Mouse (Mus musculus): Measurements from ENCODE around the gene Kalrn. TPM values are rescaled to one million over a fixed set of nuclear protein-coding genes. Genes with fewer than 3 reads are reported as not detected.

The Kalrn gene
- total RNA-seq, 2 experiments from 2014 or later: 0.94 TPM; not detected in 1

DNA sequence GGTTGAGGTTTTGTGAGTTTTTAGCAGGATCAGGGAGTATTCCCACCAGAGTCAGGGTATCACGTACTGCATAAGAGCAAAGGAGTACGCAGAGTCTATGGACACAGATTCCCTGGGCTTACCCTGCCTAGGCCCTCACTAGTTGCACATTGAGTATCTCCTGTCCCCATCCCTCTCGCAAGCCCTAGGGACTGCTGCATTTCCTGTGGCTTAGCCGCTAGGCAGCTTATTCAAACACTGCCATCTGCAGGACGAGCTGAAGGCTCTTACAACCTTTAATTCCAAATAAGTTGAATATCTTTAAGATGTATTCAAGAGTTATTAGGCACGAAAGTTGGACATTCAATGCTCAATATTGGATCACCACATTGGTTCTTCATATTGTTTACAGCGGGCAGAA, 283.7 kb downstream of the Kalrn start:
- no peak for ATAC-seq (replicated peaks; ENCODE audit: low FRiP score, poor library complexity, severe bottlenecking)

DNA sequence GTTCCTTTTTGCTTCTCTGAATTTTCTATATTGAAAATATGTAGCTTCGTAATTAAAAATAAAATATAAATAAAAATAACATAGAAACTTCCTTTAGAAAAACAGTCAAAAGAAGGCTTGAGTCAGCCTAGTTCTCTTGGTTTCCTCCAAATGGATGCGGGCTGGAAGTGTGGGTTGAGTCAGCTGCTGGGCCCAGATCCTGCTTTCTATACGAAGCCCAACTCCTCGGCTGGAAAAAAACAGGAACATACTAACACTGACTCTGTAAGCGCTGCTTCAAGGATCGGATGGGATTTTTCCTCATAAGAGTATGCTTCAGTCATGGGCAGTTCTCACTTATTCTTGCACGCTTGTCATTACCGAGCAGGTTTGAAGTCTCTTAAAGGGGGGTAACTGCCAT, 291.3 kb downstream of the Kalrn start:
- no peak for ATAC-seq (replicated peaks; ENCODE audit: low FRiP score, poor library complexity, severe bottlenecking)

DNA sequence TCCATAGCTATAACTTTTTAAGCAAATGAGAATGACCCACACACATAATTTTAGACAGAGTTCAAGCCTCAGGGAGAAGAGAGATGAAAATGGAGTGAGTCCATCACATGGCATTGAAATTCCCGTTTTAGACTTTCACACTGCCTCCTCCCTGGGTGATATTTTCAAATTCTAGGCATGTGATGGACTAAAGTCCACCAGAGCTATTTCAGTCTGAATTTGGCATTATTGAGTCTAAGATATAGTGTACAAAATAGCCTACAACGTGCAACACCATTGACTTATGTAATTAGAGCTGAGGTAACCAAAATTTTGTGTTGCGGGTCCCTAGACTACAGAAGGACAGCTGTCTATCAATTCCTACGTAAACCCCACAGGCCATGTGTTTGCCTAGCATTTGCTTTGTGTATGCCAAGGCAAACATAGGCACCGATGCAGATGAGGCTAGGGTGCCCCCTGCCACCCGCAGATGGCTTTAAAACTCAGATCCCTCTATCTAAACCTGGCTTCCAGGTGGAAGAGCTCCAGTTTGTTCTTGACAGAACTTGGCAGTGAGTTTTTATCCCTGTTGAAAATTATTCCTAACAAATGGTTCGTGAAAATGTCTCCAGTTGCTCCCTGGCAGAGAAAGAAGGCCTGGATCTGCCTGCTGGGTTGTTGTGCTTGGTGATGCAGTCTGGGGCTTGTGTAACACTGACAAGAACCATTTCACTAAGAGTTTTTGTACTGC, 293.5 kb downstream of the Kalrn start:
- ATAC-seq (replicated peaks; ENCODE audit: low FRiP score, poor library complexity, severe bottlenecking): no peak

DNA sequence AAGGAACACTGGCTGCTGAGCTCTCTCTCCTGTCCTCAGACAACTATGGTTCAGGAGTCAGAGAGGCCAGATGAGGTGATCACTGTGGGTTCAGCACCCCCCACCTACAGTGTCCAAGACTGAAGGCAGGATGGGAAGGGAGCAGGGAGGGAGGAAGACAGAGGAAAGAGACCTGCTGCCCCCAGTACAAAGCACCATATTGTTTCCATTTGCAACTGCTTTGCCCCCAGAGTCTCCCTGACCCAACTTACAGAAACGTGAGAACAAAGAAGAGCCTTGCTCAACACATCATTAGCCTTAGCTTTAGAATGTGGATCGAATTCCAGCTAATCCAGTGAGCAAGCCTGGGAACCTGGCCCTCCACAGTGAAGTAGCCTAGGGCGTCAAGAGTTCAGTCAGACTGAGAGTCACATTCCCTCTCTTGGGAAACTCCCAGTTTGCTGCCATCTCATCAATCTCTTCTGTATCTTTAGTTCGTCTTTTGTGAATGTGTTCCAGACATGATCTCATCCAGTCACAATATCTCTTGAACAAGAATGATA, 295.0 kb downstream of the Kalrn start:
- ATAC-seq (replicated peaks; ENCODE audit: low FRiP score, poor library complexity, severe bottlenecking): no peak

DNA sequence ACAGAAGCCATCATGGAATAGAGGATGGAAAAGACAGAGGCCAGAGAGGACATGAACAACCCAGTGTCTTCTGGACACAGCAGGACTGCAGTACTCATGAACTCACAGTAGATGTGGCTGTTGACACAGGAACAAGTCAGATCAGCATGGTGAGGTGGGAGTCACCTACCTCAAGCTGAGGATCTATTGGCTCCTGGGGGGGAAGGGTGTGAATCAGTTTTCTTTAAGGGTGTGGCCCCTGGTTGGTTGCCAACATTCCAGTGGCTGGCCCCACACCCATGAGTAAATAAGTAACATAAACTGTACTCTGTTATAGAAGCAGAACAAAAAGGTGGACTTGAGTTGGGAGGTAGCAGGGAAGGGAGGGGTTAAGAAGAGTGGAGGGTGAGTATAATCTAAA, 298.7 kb downstream of the Kalrn start:
- no peak for ATAC-seq (replicated peaks; ENCODE audit: low FRiP score, poor library complexity, severe bottlenecking)

DNA sequence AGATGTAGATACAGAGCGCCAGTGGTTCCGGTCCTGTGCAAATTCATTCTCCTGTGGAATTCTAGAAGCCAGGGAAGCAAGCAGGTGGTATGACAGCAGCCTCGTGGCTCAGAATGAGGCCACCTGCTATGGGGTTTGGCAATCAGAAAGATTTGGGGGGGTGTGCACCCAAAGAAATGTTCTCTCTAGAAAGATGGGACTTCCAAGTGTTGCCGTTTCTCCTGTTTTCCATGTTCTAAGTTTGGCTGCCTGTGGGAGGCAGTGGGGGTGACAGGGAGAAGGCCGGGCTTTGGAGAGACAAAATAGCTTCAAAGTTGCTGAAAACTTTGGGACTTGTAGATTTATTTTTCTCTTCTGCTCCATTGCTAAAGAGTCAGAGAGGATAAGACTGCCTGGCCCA, 301.9 kb downstream of the Kalrn start:
- no peak for ATAC-seq (replicated peaks; ENCODE audit: low FRiP score, poor library complexity, severe bottlenecking)

DNA sequence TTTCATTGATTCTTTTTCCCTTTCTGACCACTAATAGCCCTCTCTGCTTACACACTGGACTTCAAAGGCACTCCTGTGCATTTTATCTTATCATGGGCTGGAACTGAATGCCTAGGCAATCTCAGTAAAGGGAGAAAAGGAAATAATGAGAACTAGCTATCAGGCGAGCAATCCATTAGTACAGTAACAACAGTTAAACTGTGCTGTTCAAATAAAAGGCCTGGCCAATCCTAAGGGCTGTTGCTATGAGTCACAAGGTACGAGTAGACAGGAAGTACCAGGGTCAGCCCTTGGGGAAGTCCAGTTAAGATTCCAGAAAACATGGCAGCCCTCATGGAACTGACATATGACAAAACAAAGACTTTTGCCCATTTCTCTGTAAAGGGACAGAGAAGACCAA, 302.7 kb downstream of the Kalrn start:
- ATAC-seq (replicated peaks; ENCODE audit: low FRiP score, poor library complexity, severe bottlenecking): no peak

DNA sequence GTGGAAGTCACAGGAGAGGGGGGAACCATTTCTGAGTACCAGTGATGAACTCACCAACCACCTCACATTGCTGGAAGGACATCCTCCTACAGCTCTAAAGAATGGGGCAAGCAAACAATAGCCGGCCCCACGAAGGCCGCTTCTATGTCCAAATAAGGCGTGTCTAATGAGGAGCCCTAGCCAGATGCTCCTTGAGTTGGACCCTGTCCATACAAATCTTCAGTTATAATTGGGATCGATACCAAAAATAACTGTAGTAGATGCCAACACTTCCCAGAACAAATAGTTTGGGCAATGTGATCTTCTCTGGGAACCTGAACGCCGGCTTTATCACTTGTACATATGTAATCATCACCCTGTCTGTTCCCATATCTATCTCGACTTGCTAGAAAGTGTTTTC, 303.7 kb downstream of the Kalrn start:
- no peak for ATAC-seq (replicated peaks; ENCODE audit: low FRiP score, poor library complexity, severe bottlenecking)

DNA sequence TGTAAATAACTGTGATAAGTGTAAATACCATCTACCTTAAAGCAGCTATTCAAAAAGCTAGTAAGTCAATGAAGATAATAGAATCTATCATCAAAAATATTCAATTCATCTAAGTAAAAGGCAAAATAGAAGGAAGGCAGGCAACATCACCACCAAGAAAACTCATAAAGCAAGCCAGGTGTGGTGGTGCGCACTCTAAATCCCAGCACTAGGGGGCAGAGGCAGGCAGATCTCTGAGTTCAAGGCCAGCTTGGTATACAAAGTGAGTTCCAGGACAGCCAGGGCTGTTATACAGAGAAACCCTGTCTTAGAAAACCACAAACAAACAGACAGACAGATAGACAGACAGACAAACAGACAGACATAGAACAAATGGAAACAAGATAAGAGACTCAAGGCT, 305.6 kb downstream of the Kalrn start:
- ATAC-seq (replicated peaks; ENCODE audit: low FRiP score, poor library complexity, severe bottlenecking): no peak

DNA sequence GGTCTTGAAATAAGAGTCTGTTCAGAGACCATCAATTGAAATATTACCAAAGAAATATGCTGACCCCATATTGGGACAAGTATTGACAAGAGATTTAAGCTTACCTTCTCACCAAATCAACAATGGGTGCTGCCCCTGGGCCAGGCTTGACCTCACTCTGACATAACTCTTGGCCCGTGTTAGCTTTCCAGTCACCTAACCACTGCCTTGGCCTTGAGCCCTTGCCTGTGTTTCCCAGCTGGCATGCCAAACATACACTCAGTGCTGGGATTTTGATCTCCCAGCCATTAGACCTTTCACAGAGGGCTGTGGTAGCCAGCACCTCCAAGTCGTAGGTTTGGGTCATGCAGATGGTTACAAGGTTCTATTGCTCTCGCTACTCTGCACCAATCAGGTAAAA, 308.7 kb downstream of the Kalrn start:
- ATAC-seq (replicated peaks; ENCODE audit: low FRiP score, poor library complexity, severe bottlenecking): no peak

DNA sequence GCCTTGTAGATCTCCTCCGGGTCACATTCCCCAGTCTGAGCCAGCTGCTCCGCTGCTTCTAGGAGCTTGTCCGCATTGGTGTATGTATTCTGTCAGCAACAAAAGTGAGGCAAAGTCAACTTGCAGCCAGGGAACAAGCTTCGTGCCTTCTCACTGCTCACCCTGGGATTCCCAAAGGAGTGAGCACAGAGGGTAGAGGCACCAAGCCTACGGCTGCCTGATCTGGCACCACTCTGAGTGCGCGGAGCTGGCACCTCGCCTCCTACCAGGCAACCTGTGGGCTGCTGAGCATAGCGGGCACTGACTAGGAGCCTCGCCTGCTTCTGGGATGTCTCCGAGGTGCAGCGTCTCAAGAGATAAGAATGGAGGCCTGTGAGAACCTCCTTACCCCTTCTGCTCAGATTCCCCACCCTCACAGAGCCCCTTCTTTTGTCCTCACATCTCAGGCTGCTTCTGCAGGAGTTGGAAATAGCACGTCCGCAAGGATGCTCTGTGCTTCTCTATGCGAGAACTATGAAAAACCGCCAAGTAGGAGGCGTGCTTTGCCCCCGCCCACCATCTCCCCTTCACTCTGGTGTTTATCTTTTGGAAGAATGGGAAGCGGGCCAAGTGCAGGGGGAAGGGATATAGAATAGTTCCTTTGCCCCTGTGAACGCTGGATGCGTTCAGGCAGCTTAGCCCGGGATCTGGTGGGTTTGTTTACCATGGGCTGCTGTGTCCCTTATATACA, 310.4 kb downstream of the Kalrn start:
- no peak for ATAC-seq (replicated peaks; ENCODE audit: low FRiP score, poor library complexity, severe bottlenecking)

DNA sequence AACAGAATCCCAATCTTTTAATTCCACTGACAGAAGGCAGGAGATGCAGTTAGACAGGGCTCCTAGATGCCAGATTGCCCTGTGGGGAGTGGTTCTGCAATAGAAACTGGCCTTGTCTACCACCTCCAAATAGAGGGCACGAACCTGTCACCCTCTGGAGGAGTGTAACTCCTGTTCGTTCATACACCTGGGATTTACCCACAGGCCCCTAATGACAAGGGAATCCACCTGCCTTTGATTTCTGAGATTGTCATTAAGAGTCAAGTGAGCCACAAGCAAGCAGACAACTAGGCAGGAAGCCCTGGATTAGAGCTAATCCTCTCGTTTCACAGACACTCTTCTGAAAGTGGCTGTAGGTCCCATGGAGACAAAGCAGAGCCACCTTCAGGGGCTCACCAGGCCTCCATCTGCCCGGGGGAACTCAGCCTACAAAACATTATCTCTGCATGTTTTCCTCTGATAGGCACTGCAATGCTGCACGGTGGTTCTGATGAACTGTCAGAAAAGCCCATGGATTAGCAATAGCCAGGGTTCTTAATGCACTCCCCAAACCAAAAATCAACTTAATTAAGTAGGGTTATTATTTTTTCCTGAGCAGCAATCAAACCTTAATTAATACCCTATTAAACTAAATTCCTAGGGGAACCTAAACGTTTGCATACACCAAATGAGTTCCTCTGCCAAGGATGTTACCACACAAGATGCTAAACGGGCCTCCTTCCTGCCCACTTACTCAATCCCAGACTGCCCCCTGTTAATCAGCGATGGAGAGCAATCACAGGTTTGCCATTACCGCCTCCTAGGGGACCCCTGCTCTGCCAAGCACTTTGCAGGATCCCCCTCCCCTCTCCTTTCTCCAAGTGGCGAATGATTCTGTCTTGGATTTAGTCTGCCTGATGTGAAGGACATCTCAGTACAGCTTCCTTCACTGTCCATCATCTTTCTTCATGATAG, 312.1 kb downstream of the Kalrn start:
- no peak for ATAC-seq (replicated peaks; ENCODE audit: low FRiP score, poor library complexity, severe bottlenecking)

DNA sequence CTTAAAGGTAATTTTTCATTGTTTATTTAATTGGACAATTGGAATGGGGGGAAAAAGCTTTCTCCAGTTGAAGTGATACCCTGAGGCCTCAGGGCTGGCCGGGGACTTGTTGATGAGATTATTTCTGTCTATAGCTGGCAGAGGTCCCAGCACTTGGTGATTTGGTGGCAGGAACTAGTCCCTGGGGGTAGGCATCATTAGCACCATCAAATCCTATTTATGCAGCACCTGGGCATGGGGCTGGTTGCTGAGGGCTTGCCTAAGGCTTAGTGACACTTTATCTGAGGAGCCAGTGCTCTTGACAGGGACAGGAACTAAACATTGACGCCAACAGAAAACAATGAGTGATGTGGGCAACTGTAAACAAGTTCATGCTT, 318.7 kb downstream of the Kalrn start:
- no peak for ATAC-seq (replicated peaks; ENCODE audit: low FRiP score, poor library complexity, severe bottlenecking)

DNA sequence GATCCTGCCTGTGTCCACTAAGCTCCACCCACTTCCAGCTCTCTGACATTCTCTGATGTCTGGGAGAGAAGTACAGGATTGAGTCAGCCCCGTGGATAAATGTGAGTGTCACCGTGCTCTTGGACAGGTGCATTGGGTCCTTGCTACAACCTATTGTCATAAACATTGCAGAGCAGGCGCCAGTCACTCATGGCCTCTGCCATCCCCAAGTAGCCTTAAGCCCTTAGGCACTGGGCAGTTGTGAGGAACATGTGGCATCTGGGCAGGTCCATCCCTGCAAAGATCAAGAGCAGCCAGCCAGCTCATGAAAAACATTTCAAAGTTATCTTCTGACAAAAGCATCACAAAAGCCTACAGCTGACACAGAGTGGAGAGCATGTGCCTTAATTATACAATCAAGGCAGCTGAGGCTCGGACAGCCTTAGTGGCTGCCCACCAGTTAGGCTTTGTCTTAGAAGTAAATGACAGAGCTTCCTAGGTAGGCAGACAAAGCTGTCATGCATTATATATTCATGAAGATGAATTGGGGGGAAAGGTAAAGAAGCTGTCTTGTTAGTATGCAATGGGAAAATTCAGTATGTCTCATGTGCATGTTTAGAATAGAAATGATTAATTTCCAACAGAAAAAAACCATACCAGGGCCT, 319.2 kb downstream of the Kalrn start:
- no peak for ATAC-seq (replicated peaks; ENCODE audit: low FRiP score, poor library complexity, severe bottlenecking)

DNA sequence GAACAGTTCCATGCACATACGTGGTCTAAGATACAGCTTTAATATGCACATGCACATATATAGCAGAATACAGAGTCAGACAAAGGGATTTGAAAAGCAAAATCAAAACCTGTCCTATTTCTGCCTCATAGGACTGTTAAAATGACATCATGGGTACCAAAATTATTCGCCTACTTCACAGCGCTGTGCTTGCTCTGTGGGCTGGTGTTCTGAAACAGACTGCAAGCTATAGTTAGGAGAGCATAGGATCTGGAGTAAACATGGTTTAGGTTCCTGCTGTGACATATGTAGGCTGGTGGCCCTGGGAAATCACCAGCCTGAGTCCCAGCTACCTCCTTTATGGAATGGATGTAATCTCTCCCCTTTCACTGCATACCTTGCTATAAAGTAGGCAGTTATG, 320.7 kb downstream of the Kalrn start:
- ATAC-seq (replicated peaks; ENCODE audit: low FRiP score, poor library complexity, severe bottlenecking): no peak

DNA sequence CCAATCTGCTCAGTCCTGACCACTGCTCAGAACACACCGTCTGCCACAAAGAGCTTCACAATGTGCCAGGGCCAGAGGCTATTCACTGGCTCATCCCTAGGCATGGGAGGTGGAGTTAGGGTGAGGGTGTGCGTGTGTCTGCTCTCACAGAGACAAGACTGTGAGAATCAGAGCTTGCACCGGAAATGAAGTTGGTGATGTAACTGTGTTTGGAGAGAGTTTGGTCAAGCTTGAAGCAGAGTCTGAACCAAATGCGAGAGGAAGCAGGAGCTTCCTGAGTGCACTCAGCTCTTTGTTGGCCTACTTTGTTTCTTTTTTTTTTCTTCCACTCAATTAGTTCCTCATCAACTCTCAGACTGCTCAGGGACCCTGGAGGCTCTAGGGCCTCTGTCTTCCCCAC, 325.1 kb downstream of the Kalrn start:
- no peak for ATAC-seq (replicated peaks; ENCODE audit: low FRiP score, poor library complexity, severe bottlenecking)

DNA sequence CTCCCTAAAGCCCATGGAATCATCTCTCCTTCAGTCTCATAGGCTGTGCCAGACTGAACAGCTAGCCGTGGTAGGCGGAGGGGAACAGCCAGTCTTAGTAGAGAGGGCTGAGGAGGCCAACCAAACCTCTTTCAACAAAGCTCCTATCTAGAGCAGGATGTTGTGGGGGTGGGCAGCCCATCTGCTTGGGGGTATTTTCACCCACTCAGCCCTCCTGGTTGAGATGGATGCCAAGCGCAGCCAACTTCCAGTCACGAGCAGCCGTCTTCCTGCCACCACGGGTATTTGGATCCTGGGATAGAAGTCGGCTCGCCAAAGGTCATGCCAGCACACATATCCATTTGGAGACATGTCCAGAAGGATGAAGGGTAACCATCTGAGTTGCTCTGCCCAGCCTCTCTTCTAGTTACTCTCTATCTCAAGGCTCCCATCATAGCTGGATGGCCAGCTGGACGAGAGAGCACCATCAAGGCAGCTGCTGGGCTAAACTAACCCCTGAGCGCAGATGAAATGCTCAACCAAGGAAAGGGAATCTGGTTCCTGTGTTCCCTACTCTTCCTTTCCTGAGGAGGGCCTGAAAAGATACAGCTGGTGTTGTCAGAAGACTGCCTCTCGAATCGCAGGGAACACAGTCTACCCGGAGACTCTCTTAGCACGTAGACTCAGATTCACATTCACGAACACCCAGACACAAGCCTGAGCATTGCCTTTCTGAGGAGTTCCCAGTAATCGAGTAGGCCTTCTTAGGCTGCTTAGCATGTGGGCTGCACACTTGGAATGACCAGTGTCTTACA, 331.2 kb downstream of the Kalrn start:
- ATAC-seq (replicated peaks; ENCODE audit: low FRiP score, poor library complexity, severe bottlenecking): no peak

DNA sequence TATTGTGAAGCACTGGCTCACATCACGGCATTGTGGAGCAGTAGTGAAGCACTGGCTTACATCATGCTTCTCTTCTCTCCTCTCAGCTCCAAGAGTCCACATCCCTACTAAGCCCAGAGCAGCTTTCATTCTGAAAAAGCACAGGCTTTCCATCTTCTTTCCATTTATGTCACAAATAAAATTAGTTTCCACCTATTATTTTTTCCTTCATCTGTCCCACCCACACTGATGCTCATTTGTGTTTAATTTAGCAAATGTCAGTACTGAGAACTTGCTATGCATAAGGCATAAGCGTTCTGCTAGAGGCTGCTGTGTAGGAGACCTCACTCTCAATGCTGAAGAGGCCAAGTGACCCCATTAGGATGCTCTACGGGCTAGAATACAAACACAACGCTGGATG, 333.7 kb downstream of the Kalrn start:
- ATAC-seq (replicated peaks; ENCODE audit: low FRiP score, poor library complexity, severe bottlenecking): no peak
